Mouse (Mus musculus): ENCODE data around the gene Erc2.

Erc2 gene

GRCm38 (mm10) chr14:28506376-28506831 is 884.2 kb downstream of the Erc2 start:
- peak; percentile 58 for DNase-seq (ENCODE audit: low read depth, low spot score)

GRCm38 (mm10) chr14:28507011-28507410 is 884.8 kb downstream of the Erc2 start:
- no peak for DNase-seq (ENCODE audit: low read depth, low spot score)

- peak; percentile 88 for DNase-seq (ENCODE audit: low read depth, low spot score)
Observed at GRCm38 (mm10) chr14:28507471-28507870, 885.2 kb downstream of the Erc2 start.

- no peak for DNase-seq (ENCODE audit: low read depth, low spot score)
Observed at GRCm38 (mm10) chr14:28508288-28509258, 886.3 kb downstream of the Erc2 start.

GRCm38 (mm10) chr14:28509441-28510340 is 887.5 kb downstream of the Erc2 start:
- DNase-seq (ENCODE audit: low read depth, low spot score) = peak; percentile 76

- DNase-seq (ENCODE audit: low read depth, low spot score) = no peak
Observed at GRCm38 (mm10) chr14:28510341-28511028, 888.3 kb downstream of the Erc2 start.

GRCm38 (mm10) chr14:28511029-28511651 is 888.9 kb downstream of the Erc2 start:
- peak; percentile 47 for DNase-seq (ENCODE audit: low read depth, low spot score)

DNA sequence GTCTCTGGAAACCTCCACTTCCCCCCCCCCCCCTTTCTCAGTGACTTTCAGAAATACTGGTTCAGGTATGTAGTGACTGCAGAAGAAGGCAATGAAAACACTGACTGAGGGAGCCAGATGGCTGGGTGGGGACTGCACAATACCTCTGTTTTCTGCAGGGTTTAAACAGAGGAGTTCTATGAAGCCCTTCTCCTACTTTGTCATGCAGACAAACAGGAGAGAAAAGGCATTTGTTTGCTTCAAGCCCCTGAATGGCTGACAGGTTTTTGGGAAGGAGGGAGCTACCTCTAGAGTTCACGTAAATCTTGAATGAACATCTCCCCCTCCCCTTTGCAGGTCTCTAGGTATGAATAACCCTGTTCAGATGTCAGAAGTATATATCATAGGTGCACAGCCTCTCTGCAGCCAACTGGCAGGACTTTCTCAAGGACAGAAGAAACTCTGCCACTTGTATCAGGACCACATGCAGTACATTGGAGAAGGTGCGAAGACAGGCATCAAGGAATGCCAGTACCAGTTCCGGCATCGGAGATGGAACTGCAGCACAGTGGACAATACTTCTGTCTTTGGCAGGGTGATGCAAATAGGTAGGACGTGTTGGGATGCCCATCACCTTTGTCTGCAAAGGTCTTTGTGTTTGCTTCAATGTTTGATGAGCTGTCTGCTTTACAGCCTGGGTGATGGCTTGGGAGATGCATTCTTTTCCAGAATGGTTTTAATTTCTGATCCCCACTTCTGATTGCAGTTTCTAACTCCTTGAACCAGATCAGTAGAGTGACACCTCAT is 890.8 kb downstream of the Erc2 start:
- no peak for DNase-seq (ENCODE audit: low read depth, low spot score)

GRCm38 (mm10) chr14:28514171-28514570 is 891.9 kb downstream of the Erc2 start:
- no peak for DNase-seq (ENCODE audit: low read depth, low spot score)

- no peak for DNase-seq (ENCODE audit: low read depth, low spot score)
Observed at GRCm38 (mm10) chr14:28515331-28515730, 893.1 kb downstream of the Erc2 start.

- no peak for DNase-seq (ENCODE audit: low read depth, low spot score)
Observed at GRCm38 (mm10) chr14:28517631-28518560, 895.7 kb downstream of the Erc2 start.

GRCm38 (mm10) chr14:28521106-28521505 is 898.9 kb downstream of the Erc2 start:
- no peak for DNase-seq (ENCODE audit: low read depth, low spot score)

- no peak for DNase-seq (ENCODE audit: low read depth, low spot score)
Observed at GRCm38 (mm10) chr14:28522611-28523010, 900.4 kb downstream of the Erc2 start.

GRCm38 (mm10) chr14:28525566-28525965 is 903.3 kb downstream of the Erc2 start:
- no peak for DNase-seq (ENCODE audit: low read depth, low spot score)
